Mouse (Mus musculus): ENCODE data around the gene Srebf1.

Srebf1 gene

DNA sequence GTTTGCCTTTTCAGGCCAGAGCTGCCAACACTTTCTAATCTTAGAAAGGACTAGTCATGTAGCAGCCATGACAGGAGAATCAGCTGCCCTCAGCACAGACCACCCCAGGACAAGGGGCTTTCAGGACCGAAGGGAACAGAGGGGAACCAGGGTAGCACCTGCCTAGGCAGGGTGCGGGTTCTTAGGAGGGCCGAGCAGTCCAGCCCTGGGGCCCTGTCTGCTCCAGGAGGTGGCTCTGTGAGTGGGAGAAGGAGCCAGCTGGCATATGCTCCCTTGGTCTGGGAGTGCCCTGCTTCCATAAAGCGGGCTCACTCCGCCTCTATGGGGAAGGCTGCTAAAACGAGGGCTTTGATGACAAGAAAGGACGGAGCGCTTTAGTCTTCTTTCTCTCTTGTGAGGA lies 10.9 kb upstream of the Srebf1 start:
- DNase-seq: peak; percentile 44 to 48

- peak; percentile 66 to 74 for DNase-seq
Measured at GRCm38 (mm10) chr11:60232441-60233058, 10.2 kb upstream of the Srebf1 start.

DNA sequence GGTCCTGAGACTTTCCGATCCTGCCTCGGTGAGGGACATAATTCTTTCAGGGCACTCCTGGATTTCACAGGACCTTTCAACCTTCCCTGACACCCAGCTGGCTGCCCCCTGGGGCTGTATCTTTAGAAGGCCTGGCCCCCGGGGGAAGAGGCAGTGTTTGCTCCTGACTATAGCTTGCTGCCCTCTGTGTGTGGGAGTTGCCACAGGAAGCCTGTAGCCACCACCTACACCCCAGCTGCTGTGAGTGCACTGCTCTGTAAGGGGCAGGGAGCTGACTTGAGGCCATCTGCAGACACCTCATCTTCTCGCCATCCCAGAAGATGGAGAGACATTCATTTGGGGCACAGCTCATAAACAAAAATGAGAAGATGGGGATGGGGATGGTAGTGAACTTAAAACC lies 9.6 kb upstream of the Srebf1 start:
- peak; percentile 63 to 77 for DNase-seq

- no peak for DNase-seq
Measured at GRCm38 (mm10) chr11:60231326-60231725, 8.9 kb upstream of the Srebf1 start.

GRCm38 (mm10) chr11:60230512-60230911 lies 8.1 kb upstream of the Srebf1 start:
- DNase-seq: peak; percentile 63 to 83

DNA sequence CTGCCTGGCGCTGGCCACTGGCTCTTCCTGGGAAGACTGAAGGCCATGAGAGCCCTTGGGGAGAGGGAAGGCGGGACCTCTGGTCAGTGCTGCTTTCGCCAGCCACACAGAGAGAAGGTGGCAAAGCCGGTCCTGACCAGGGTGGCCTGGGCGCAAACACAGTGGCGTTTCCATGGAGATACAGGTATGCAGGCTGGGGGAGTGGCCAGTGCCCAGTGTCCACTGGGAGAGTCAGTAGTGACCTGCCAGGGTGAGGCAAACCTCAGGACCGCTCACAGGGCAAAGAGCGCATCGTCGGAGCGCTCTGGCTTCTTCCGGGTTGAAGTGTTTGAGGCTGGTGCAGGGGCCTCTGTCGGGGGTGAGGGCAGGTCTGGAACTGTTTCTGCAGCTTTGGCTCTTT lies 7.4 kb upstream of the Srebf1 start:
- DNase-seq: no peak

DNA sequence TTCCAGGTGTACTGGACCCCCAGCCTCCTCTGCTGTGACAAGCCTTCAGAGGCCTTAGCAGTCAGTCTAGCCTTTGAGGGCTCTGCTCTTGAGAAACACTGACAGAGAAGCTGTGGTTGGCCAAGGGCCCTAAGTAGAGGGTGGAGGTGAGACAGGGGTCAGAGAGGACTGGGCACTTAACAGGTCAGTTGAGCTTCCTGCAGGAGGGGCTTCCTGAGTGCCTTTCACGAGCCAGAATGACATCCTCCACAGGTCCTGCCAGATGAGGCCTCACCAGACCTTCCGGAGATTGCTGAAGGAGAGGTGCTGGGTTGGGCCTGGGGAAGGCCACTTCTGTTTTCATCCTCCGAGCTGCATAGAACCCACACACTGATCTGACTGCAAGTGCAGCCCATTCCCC lies 6.1 kb upstream of the Srebf1 start:
- no peak for DNase-seq

- no peak for DNase-seq
Measured at GRCm38 (mm10) chr11:60225874-60226273, 3.5 kb upstream of the Srebf1 start.

GRCm38 (mm10) chr11:60224676-60225075 lies 2.3 kb upstream of the Srebf1 start:
- DNase-seq: peak in 1 of 2 experiments; percentile 56

DNA sequence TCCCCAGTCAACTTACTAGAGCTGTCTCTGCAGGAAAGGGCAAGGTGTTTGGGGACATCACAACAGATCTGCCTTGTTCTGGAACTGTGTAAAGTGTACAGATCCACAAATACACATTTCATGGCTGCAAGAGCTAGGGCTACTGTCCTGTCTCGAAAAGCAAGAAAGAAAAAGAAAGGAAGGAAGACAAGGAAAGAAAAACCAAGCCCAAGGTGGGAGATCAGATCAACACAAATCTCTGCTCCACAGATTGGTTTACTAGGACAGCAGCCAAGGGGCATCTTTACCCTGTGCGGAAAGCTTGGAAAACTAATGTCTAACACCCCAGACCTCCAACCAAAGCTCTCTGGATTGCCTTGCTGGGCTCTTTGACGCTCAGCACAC lies 304 bp downstream of the Srebf1 start:
- DNase-seq: no peak

GRCm38 (mm10) chr11:60221425-60221824 lies 956 bp downstream of the Srebf1 start:
- DNase-seq: no peak

DNA sequence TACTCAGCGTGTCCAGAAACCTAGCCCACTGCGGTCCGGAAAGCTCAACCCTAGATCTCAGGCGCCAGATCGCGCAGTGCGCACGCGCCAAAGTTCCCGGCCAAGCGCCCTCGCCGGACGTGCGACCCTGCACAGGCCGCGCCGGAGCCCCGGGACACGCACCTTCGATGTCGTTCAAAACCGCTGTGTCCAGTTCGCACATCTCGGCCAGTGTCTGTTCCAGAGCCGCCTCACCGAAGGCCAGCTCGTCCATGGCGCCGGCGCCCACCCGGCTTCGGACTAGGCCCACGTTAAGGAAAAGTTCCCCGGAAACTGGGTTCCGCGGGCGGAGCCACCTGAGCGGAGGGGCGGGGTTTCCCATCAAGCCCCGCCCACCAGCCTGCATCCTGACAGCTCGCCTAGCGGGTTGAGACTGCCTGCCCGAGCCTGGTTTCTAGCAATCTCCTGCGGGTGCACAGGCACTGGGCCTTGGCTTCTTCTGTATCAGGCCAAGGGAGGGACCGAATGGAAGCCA lies 2.0 kb downstream of the Srebf1 start:
- peak; percentile 92 to 96 for DNase-seq

GRCm38 (mm10) chr11:60219609-60220008 lies 2.8 kb downstream of the Srebf1 start:
- DNase-seq: no peak

GRCm38 (mm10) chr11:60217467-60217866 lies 4.9 kb downstream of the Srebf1 start:
- no peak for DNase-seq

GRCm38 (mm10) chr11:60216671-60217070 lies 5.7 kb downstream of the Srebf1 start:
- no peak for DNase-seq

- DNase-seq: no peak
Measured at GRCm38 (mm10) chr11:60213266-60213665, 9.1 kb downstream of the Srebf1 start.

- no peak for DNase-seq
Measured at GRCm38 (mm10) chr11:60211761-60212160, 10.6 kb downstream of the Srebf1 start.

- DNase-seq: no peak
Measured at GRCm38 (mm10) chr11:60211152-60211551, 11.2 kb downstream of the Srebf1 start.

DNA sequence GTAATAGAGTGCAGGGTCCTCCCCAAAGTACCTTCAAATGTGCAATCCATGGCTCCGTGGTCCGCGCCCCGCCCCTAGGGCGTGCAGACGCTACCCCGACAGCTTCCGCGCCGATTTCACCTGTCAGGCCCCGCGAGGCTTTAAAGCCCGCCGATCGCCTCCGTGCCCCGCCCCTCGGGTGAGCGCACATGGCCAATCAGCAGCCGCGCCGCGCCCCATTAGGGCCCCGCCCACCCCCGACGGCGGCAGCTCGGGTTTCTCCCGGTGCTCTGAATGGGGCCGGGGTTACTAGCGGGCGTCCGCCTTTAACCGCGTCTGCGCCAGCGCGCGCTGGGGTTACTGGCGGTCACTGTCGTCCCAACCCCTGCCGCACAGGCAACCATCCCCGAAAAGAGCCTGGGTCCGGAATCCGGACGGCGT lies 12.1 kb downstream of the Srebf1 start:
- peak; percentile 97 to 98 for DNase-seq

DNA sequence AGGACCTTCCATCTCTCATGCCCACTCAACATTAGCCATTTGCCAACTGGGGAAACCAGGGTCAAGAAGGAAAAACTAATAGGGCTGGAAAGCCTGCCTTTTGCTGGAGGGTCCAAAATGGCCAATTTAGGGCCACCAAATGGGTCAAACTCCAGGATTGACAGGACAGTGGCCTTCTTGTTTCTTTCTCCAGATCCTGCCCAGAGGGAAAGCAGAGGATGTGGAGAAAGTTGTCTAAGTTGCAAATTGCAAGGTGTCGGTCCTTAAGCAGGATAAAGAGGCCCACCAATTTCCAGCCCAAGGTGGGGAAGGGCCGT lies 12.5 kb downstream of the Srebf1 start:
- DNase-seq: no peak

GRCm38 (mm10) chr11:60209217-60209932 lies 13.0 kb downstream of the Srebf1 start:
- DNase-seq: no peak

DNA sequence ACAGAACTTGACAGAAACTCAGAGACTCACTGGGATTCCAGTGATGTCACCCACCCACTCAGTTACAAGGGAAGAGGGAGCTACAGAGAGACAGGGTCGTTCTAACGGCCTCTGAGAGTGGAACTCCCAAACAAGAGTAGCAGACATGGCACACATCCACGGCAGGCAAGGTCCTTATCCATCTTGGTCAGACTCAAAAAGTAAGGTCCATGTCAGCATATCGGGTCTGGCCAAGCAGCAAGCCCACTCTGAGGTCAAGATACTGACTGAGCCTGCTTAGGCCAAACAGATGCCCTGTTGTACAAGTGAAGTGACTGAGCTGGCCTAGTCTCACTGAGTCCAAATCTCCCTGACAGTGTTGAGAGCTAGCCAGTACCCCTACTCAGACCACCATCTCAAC lies 13.7 kb downstream of the Srebf1 start:
- DNase-seq: no peak

DNA sequence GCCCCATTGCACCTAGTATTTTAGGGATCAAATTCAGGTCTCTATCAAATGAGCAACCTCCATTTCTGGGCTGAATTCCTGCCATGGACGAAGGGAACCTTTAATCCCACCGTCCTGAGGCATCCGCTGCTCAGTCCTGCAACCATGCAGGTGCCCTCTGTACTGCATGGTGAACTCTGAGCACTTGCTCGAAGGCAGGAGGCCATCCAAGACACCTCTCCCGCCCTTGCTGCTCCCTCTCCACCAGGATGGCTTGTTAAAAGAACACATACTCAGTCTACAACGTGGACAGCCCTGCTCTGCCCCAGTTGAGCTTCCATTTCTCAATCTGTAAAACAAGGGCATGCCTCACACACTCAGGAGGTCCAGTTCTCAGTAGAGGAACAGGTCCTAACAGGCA lies 14.2 kb downstream of the Srebf1 start:
- no peak for DNase-seq

DNA sequence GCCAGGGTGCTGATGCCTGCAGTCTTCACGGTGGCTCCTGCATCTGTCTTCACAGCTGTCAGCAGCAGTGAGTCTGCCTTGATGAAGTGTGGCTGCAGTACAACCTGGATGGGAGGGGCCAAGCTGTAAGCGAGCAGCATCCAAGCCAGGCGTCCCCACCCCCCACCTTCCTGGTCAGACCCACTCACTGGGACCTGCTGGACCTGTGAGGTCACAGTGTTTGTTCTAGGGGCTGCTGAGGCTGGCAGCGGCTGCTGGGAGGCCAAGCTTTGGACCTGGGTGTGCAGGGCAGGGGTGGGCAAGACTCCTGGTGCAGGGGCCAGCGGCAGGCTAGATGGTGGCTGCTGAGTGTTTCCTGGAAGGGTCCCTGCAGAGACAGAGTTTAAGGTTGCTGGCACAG lies 16.2 kb downstream of the Srebf1 start:
- no peak for DNase-seq

GRCm38 (mm10) chr11:60205026-60205425 lies 17.4 kb downstream of the Srebf1 start:
- no peak for DNase-seq
